Mouse (Mus musculus): ENCODE measurements around the gene Grhpr. TPM values are rescaled to one million over a fixed set of nuclear protein-coding genes. Genes with fewer than 3 reads are reported as not detected.

The Grhpr gene
- polyA plus RNA-seq, 1 experiment from 2014 or later: 59.0 TPM

Other genes starting within 250 kb of the Grhpr start
- 36.7 and 43.5 TPM in 2 replicates for gene Zcchc7, start 225.5 kb upstream of the Grhpr start, polyA plus RNA-seq (2015; fragmentation: Nextera tagmentation; extraction: Ambion mirVana)
- 21.3 and 22.9 TPM in 2 replicates for gene Zbtb5, start 31.0 kb downstream of the Grhpr start, polyA plus RNA-seq (2015; fragmentation: Nextera tagmentation; extraction: Ambion mirVana)
- gene Polr1e, start 37.2 kb downstream of the Grhpr start, polyA plus RNA-seq (2015; fragmentation: Nextera tagmentation; extraction: Ambion mirVana): 31.5 and 33.8 TPM in 2 replicates
- gene Fbxo10, start 103.2 kb downstream of the Grhpr start, polyA plus RNA-seq (2015; fragmentation: Nextera tagmentation; extraction: Ambion mirVana): 20.0 and 20.5 TPM in 2 replicates
- 192 and 221 TPM in 2 replicates for gene Tomm5, start 126.7 kb downstream of the Grhpr start, polyA plus RNA-seq (2015; fragmentation: Nextera tagmentation; extraction: Ambion mirVana)
- gene Frmpd1, start 203.5 kb downstream of the Grhpr start, polyA plus RNA-seq (2015; fragmentation: Nextera tagmentation; extraction: Ambion mirVana): 4.1 and 4.5 TPM in 2 replicates

Data from embryonic facial prominence, embryonic 15.5 days (tissue).